Mouse (Mus musculus): ENCODE data around the gene Pafah1b3. TPM values are rescaled to one million over a fixed set of nuclear protein-coding genes. Genes with fewer than 3 reads are reported as not detected.

Gene Pafah1b3
- polyA plus RNA-seq, 1 experiment from 2014 or later, result 384 TPM

GRCm38 (mm10) chr7:25315306-25316041, 17.7 kb upstream of the Pafah1b3 start:
- H3K9ac ChIP-seq, result peak overlapping the region; percentile 64
- H3K4me1 ChIP-seq, result peaks cover 33% of the 10 kb centered on the region
- H3K27ac ChIP-seq, result no peak overlapping the region
- no peaks in the 10 kb centered on the region for H3K36me3 ChIP-seq (replicated peaks)
- H3K27me3 ChIP-seq, result peaks cover 54% of the 10 kb centered on the region
- no peaks in the 10 kb centered on the region for H3K9me3 ChIP-seq
- H3K4me2 ChIP-seq, result peak overlapping the region; percentile 75
- no peak for ATAC-seq (ENCODE audit: low FRiP score)
- under 1% methylated on average over 63 of the region's 69 CpGs for WGBS
- H3K4me3 ChIP-seq (replicated peaks), result peak overlapping the region; percentile 48

GRCm38 (mm10) chr7:25314606-25315305, 17.0 kb upstream of the Pafah1b3 start:
- ATAC-seq (ENCODE audit: low FRiP score), result no peak
- Histone ChIP-seq H3K4me1 (peaks cover 33% of the 10 kb centered on the region), H3K9ac (peak overlapping the region; percentile 64), H3K27ac (no peak overlapping the region), H3K9me3 (no peaks in the 10 kb centered on the region), H3K36me3 (replicated peaks) (no peaks in the 10 kb centered on the region), H3K27me3 (peaks cover 54% of the 10 kb centered on the region), H3K4me3 (replicated peaks) (peak overlapping the region; percentile 48), H3K4me2 (peak overlapping the region; percentile 75)
- WGBS, result 1% methylated on average over 51 of the region's 51 CpGs

GRCm38 (mm10) chr7:25313325-25313724, 15.5 kb upstream of the Pafah1b3 start:
- Histone ChIP-seq H3K4me3 (replicated peaks) (no peak overlapping the region), H3K36me3 (replicated peaks) (no peaks in the 10 kb centered on the region), H3K4me1 (peaks cover 27% of the 10 kb centered on the region), H3K9ac (no peak overlapping the region), H3K9me3 (no peaks in the 10 kb centered on the region), H3K27ac (no peak overlapping the region), H3K4me2 (no peak overlapping the region), H3K27me3 (peaks cover 63% of the 10 kb centered on the region)
- WGBS, result 43% methylated on average over 7 of the region's 7 CpGs
- no peak for ATAC-seq (ENCODE audit: low FRiP score)

GRCm38 (mm10) chr7:25311193-25311592, 13.4 kb upstream of the Pafah1b3 start:
- Histone ChIP-seq H3K9me3 (no peaks in the 10 kb centered on the region), H3K27ac (no peak overlapping the region), H3K36me3 (replicated peaks) (no peaks in the 10 kb centered on the region), H3K4me2 (no peak overlapping the region), H3K9ac (no peak overlapping the region), H3K4me3 (replicated peaks) (no peak overlapping the region), H3K4me1 (peaks cover 19% of the 10 kb centered on the region), H3K27me3 (peaks cover 74% of the 10 kb centered on the region)
- ATAC-seq (ENCODE audit: low FRiP score), result no peak
- WGBS, result 80% methylated on average over 11 of the region's 11 CpGs

- Histone ChIP-seq H3K27me3 (peaks cover 57% of the 10 kb centered on the region), H3K4me1 (peaks cover 13% of the 10 kb centered on the region), H3K36me3 (replicated peaks) (no peaks in the 10 kb centered on the region), H3K9me3 (no peaks in the 10 kb centered on the region), H3K9ac (no peak overlapping the region), H3K4me2 (no peak overlapping the region), H3K27ac (no peak overlapping the region), H3K4me3 (replicated peaks) (no peak overlapping the region)
- ATAC-seq (ENCODE audit: low FRiP score), result no peak
- WGBS, result 85% methylated on average over 9 of the region's 9 CpGs
These were observed 11.6 kb upstream of the Pafah1b3 start for GRCm38 (mm10) chr7:25309425-25309824.

- no peak for ATAC-seq (ENCODE audit: low FRiP score)
- WGBS, result 67% methylated on average over 17 of the region's 17 CpGs
- peak overlapping the region; percentile 17; the same call in 1 of the 2 replicates for H3K9ac ChIP-seq
- H3K4me1 ChIP-seq, result peaks cover 13% of the 10 kb centered on the region
- H3K27ac ChIP-seq, result no peak overlapping the region
- H3K4me2 ChIP-seq, result no peak overlapping the region
- no peaks in the 10 kb centered on the region for H3K9me3 ChIP-seq
- no peak overlapping the region for H3K4me3 ChIP-seq (replicated peaks)
- H3K36me3 ChIP-seq (replicated peaks), result no peaks in the 10 kb centered on the region
- peaks cover 51% of the 10 kb centered on the region for H3K27me3 ChIP-seq
These were observed 11.0 kb upstream of the Pafah1b3 start for GRCm38 (mm10) chr7:25308702-25309318.

- ATAC-seq (ENCODE audit: low FRiP score), result 0 out of 2 replicates have a peak, but pooled peaks have one; percentile 16
- H3K27me3 ChIP-seq, result peaks cover 33% of the 10 kb centered on the region
- peak overlapping the region; percentile 69; the same call in 1 of the 2 replicates for H3K9ac ChIP-seq
- no peaks in the 10 kb centered on the region for H3K9me3 ChIP-seq
- H3K4me3 ChIP-seq (replicated peaks), result peak overlapping the region; percentile 62
- no peaks in the 10 kb centered on the region for H3K36me3 ChIP-seq (replicated peaks)
- 43% methylated on average over 2 of the region's 2 CpGs for WGBS
- peak overlapping the region; percentile 71; the same call in 1 of the 2 replicates for H3K27ac ChIP-seq
- peaks cover 13% of the 10 kb centered on the region for H3K4me1 ChIP-seq
- H3K4me2 ChIP-seq, result peak overlapping the region; percentile 81
These were observed 8.8 kb upstream of the Pafah1b3 start for GRCm38 (mm10) chr7:25306614-25306996.

- H3K9me3 ChIP-seq, result no peaks in the 10 kb centered on the region
- H3K4me1 ChIP-seq, result peaks cover 13% of the 10 kb centered on the region
- peak within 1 kb of the TSS; percentile 71 for H3K27ac ChIP-seq
- peaks cover 28% of the 10 kb centered on the region for H3K27me3 ChIP-seq
- peak; percentile 77 for ATAC-seq (ENCODE audit: low FRiP score)
- peak within 1 kb of the TSS; percentile 69 for H3K9ac ChIP-seq
- H3K4me3 ChIP-seq (replicated peaks), result peak within 1 kb of the TSS; percentile 62
- under 1% methylated on average over 47 of the region's 47 CpGs for WGBS
- peak within 1 kb of the TSS; percentile 81 for H3K4me2 ChIP-seq
- no peaks in the 10 kb centered on the region for H3K36me3 ChIP-seq (replicated peaks)
These were observed 8.3 kb upstream of the Pafah1b3 start, which contains the start of gene Tmem145 for GRCm38 (mm10) chr7:25305956-25306613. TSS of gene Tmem145 (plus strand) at chr7:25306106.

GRCm38 (mm10) chr7:25305481-25305880, 7.7 kb upstream of the Pafah1b3 start:
- ATAC-seq (ENCODE audit: low FRiP score), result peak; percentile 31
- Histone ChIP-seq H3K4me1 (peaks cover 13% of the 10 kb centered on the region), H3K36me3 (replicated peaks) (no peaks in the 10 kb centered on the region), H3K9me3 (no peaks in the 10 kb centered on the region), H3K4me2 (peak overlapping the region; percentile 81), H3K27ac (no peak overlapping the region), H3K4me3 (replicated peaks) (peak overlapping the region; percentile 62), H3K27me3 (peaks cover 24% of the 10 kb centered on the region), H3K9ac (peak overlapping the region; percentile 69)
- WGBS, result 3% methylated on average over 2 of the region's 2 CpGs

- Histone ChIP-seq H3K9me3 (no peaks in the 10 kb centered on the region), H3K36me3 (replicated peaks) (no peaks in the 10 kb centered on the region), H3K9ac (no peak overlapping the region), H3K27ac (no peak overlapping the region), H3K4me2 (no peak overlapping the region), H3K4me3 (replicated peaks) (no peak overlapping the region), H3K27me3 (peaks cover 16% of the 10 kb centered on the region), H3K4me1 (peaks cover 13% of the 10 kb centered on the region)
- no peak for ATAC-seq (ENCODE audit: low FRiP score)
- 90% methylated on average over 3 of the region's 3 CpGs for WGBS
These were observed 5.9 kb upstream of the Pafah1b3 start for GRCm38 (mm10) chr7:25303685-25304006.

- no peak overlapping the region for H3K4me3 ChIP-seq (replicated peaks)
- no peaks in the 10 kb centered on the region for H3K9me3 ChIP-seq
- H3K4me1 ChIP-seq, result peaks cover 17% of the 10 kb centered on the region
- no peak overlapping the region for H3K4me2 ChIP-seq
- no peak for ATAC-seq (ENCODE audit: low FRiP score)
- H3K27me3 ChIP-seq, result peaks cover 16% of the 10 kb centered on the region
- no peaks in the 10 kb centered on the region for H3K36me3 ChIP-seq (replicated peaks)
- WGBS, result 77% methylated on average over 9 of the region's 9 CpGs
- H3K9ac ChIP-seq, result no peak overlapping the region
- no peak overlapping the region for H3K27ac ChIP-seq
These were observed 5.4 kb upstream of the Pafah1b3 start for GRCm38 (mm10) chr7:25303003-25303684.
